Mouse (Mus musculus) retina, postnatal 7 days (tissue): ENCODE measurements around the gene Synrg.
A peak's percentile ranks its signal among the peaks of the same experiment; 100 is the strongest.

Experiments used
- DNase-seq: peaks from one replicate; pipeline ENCODE4 v3.0.0-alpha.2; 2012; ENCODE audit warnings: low read depth, low spot score

Gene Synrg

DNA sequence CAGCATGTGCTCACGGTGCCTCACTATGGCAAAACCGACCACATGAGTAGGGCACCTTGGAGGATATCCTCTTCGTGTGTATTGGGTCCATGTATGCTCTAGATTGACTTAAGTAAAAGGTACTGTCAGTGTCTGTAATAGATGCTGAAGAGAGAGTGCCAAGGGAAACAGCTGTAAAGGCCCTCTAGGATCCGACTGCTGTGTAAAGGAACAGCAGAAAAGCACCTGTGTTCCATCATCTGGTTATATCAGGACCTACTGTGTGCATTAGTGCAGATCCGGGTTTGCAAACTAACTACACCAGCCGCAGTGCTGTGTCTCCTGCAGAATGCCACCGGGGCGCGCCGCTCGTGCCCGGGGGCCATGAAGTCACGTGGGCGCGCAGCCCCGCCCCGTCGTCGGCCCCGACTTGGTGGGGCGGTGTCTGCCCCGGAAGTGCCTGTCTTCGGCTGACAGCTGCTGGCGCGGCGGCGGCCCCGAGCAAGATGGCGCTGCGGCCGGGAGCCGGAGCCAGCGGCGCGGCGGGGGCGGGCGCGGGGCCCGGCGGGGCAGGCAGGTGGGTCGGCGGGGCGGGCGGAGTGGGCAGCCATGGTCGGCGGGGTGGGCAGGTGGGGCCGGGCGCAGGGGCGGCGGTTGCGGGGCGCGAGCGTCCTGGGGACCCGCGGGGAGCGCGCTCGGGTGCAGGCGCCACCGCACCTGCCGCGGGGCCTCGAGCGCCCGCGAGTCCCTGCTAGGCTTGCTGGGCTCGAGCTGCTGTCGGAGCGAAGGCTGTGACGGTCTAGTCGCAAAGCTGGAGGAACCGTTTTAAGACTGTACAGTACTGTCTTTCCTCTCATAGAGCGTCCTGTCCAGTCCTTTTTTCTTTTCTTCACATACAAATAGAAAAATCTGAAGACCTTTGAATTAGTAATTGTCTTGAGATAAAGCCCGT is at the start of gene Synrg:
Synrg (plus strand) TSS at position 438 of the 931 bp plus-strand sequence.
- DNase-seq: peak; percentile 76

DNA sequence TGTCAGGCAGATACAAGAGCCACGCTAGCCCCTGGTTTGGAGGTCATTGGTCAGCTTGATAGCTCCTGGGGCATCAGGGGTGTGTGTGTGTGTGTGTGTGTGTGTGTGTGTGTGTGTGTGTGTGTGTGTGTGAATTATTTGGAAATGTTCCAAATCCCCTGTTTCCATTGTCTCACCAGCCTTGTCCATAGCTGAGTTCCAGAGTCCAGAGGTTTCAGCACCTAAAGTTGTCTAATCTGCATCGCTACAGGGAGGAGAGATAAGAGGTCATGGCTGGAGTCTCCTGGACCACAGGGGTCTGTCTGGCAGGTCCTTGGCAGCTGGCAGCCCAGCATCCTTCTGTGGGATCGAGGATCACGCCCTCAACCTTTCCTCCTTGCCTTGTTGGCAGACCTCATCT is 49.7 kb upstream of the Synrg start:
- no peak for DNase-seq

DNA sequence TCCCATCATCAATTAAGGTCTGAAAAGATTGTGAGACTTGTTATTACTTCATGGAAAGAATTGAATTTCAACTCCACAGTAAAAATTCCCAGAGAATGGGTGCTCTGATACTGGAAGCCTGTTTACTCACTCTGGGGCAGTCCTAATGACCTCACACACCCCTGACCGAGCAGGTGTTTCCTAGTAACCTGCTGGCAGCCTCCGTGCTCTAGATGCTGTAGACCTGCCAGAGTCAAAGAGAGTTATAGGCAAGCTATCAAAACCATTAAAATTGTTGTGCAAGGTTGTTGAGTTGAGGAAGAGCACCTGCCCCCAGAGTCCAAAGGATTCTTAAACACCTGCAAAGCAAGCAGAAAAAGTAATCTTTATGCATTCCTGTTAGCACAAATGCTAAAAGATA is 41.6 kb upstream of the Synrg start:
- DNase-seq: no peak

DNA sequence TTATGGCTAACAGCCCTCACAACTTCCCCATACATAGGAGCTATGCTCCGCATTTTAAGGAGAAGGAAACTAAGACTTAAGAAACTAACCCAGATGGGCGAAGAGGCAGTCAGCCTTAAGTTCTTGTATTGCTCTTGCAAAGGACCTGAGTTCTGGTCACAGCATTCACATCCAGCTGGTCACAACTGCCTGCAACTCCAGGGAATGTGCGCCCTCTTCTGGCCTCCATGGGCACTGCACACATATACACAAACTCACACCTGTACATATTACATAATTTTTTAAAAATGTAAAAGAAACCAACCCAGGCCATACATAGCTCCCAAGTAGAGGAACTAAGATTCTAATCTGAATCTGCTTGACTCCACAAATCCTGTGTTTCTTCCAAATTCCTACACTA is 37.1 kb upstream of the Synrg start:
- DNase-seq: no peak

DNA sequence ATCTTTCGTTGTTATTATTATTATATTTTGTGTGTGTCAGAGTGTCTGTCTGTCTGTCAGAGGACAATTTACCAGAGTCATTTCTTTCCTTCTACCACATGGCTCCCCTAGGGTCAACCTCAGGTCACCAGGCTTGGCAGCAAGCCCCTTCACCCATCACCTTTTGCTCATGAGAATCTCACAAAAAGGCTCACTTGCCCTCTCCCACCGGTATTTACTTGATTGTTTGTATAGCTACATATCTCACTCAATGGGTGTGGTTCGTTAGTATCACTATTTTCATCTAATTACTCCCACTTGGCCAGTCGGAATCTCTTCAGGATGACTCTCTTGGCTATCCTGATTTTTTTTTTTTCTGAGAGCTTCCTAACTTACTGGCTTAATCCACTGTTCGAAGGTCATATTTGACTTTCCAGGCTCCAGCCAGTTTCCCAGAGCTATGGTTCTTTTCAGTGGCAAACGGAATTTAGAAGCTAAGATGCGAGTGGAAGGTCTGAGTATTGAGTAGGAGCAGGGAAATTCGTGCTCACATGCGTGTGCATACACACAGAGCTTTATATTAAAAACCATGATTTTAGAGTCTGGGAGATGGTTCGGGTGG is 31.6 kb upstream of the Synrg start:
- DNase-seq: no peak

DNA sequence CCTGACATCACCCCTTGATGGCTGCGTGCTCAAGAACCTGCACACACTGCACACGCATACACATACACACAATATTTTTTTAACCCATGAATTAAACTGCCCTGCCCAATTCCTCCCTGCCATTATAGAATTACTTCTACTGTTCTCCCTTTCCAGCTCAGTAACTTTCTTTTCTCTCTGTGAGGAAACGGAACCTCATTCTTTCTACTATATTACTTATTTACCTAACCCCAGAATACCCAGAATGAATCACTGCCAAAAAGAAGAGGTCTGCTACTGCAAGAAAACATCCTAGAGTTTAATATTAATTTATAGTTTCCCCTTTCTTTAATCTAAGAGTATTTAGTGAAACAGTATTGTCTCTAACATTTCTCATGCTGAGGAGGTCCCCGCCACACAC is 30.9 kb upstream of the Synrg start:
- no peak for DNase-seq

DNA sequence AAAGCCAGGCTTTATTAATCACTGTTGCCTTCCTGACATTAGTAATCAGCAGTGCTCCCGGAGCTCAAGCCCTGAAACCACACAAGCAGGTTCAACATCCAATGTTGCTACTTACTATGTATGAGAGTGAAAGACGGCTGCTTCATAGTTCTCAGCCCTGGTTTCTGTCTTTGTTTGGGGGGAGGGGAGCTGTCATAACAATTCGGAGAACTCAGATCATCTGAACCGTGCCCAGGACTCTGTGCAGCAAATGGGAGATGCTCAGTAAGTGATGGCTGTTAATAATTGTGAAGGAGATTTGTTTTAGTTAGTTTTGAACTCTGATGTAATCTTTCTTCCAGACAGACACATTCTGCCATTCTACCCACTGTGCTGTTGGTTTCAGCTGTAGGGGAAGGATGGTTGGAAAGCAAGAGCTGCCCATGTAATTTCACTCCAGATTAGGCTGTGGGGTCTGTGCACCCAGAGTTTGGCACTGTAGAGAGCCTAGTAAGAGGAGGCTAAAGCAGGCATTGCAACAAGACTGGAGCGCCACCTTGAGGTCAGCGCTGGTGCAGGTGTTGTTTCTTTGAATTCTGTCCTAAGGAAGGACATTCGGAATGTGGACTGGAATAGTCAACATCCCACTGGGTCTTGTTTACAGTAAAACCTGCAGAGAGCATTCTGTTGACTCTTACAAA is 28.1 kb upstream of the Synrg start:
- DNase-seq: peak; percentile 53

DNA sequence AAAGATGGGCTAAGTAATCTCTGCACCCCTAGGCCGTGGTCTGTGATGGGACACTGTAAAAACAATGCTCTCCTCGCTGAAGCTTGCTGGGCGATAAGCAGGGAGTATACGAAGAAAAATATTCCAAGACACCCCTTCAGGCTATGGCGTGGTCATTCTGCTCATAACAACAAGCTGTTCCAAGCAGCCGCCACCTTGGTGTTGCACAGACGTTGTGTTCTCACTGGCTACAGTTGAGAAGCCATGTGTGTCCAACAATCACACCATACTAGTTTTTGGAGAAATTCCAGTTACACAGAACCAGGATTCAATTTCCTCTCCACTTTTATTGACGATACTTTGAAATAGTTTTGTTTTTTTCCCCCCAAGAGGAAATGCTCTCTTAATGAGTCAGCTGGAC is 25.7 kb upstream of the Synrg start:
- DNase-seq: no peak

DNA sequence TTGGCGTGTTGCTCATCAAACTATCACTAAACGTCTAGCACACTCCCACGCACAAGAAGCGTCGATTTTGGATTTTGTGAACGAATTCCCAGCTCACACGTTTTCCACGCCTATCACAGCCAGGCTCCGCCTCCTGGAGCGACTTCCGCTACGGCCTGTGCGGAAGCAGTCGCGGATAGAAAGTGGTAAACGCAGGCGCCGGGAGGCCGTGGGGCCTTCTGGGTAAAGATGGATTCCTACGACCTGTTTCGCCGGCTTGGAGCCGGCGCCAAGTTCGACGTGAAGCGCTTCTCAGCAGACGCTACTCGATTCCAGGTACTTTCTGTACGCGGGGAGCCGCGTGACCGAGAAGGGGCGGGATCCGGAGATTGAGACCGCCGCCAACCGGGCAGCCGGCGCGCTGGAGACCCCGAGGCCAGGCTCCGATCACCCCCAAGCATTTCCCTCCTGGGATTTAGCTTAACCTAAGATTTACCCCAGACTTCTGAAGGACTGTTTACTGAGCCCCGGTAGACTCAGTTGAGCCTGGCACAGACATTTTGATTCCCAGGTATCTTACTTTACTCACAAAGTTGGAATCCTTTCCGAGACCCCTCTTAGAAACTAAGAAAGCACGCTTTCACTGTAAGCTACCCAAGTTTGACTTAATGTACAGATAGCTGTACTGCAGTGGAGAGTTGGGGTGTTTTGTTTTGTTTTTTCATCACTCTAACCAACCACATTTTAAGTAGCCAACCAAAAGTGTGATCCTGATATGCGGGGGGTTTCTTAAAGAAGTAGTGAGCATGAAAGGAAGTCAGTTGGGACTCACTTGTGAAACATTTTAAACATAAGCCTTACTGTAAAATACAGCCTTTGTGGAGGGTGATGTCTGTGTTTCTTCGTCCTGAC is 22.0 kb upstream of the Synrg start, which contains the start of gene Ddx52:
Ddx52 (plus strand) TSS at position 113 of the 891 bp plus-strand sequence.
- peak; percentile 80 for DNase-seq

DNA sequence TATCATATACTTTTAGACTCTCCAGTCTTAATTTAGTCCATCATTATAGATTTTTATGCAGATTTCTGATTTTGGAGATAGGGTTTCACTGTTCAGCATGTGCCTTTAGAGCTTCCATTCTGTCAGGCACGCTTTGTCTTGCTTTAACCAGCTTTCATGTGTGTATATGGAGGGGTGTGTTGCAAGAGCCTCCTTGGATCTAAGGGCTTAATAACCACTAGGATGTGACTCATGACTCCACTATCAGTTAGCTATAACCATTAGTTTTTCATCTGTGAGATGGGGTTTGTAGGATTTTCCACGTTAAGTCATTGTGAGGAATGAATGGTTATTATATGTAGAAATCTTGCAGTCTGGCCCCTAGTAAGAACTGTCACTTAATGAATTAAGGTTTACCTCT is 7.4 kb upstream of the Synrg start:
- DNase-seq: no peak

DNA sequence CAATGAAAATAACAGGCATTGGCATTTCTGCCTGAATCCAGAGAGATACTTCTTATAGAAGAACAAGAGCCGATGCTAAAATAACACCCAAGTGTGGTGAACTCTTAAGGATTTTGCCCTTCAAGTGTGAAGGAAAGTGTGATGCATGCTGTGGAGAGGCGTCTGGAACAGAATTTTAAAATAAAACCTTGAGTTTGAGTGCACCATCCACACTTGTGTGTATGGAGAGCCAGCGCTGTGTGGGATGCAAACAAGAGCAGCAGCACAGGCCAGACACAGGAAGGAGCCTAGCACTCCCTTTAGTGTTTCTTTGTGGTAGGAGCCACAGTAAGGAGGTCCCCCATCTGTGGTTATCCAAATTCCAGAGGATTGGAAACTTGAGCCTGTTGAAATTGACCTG is 2.2 kb upstream of the Synrg start:
- no peak for DNase-seq

DNA sequence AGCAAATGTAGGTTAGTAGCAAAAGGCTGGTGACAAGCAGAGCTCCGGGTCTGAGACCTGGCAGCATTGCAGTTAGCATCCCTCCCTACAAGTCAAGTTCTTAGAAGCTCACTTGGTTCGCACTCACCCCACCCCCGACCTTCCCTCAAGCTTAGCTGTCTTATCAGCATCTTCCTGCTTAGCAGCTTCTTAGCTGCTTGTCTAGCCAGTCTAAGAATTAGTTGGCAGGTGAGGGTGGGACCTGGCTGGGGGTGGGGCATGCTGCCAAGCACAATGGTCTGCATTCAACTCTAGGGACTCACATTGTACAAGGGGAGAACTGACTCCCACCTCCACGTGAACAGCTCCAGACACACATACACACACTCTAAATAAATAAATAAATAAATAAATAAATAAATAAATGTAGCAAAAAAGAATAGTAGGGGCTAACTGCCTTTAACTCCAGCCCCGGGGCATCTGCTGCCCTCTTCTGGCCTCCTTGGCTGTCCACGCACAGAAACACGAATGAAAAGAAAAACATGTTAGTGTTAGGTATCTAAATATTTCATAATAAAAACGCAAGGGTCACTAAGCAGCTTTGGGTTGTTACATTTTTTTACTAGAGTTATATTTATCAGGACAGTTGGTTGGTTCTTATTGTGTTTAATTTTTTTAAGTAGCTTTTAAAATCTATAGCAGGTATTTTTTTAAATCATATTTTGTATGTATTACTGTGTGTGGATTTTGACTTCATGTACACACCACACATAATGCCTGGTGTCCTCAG is 3.4 kb downstream of the Synrg start:
- DNase-seq: peak; percentile 54

DNA sequence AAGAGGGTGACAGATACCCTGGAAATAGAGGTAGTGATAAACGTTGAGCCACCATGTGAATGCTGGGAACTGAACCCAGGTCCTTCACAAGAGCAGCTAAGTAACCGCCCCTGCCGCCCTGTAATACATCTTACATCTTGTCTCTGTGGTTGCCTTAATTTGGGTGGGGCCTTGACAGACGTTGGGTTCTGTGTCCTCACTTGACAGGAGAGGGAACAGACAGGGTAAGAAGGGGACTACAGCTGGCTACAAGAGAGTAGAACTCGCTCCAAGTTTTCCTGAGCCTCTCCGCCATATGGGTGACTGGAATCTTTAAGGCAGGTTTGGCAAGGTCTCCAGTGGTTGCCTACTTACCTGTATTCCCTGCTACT is 4.0 kb downstream of the Synrg start:
- DNase-seq: no peak

DNA sequence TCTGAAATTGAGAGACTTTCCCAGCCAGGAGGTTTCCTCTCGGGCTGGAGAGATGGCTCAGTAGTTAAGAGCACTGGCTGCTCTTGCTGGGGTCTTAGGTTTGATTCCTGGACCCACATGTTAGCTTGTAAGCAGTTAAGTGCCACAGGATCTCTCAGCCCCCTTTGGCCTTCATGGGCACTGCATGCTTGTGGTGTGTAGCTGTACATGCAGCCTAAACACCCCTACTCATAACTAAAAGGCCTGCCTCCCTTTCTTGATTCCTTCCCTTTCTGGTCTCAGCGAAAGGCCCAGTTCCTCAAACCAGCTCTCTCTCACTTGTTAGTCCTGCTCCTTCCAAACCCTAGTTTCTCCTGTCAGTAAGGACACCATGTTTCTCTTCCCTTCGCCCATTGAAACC is 4.8 kb downstream of the Synrg start:
- DNase-seq: no peak

DNA sequence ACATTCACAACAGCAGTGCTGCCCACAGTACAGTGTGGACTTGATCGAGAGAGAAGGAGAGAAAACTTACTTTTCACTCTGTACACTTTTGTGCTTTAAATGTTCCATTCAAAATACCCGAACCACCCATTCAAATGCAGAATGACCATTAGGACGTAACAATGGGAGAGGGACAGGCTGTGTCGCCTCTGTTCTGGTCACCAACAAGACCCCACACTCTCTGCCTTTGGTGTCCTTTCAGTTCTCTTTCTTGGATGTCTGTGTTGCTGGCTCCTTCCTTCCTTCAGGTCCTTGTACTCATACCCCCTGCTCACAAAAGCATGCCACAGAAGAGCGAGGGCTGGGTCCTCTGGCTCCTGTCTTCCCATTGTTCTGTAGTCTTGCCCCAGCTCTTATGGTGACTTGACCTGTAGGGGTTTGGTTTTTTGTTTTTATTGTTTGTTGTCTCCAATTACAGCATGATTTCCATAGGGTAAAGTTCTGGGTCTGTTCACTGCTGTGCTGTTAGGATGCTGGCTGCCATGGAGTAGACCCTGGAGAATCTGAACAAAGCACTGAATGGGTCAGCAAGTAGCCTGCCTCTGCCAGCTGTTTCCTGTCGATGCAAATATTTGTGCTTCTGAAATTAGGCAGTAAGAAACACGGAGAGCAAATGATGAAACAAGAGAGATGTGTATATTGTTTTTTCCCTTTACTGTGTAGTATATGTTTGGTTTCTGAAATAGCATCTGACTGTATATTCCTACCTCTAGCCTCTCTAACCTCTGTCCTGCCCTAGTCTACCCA is 10.5 kb downstream of the Synrg start:
- no peak for DNase-seq

DNA sequence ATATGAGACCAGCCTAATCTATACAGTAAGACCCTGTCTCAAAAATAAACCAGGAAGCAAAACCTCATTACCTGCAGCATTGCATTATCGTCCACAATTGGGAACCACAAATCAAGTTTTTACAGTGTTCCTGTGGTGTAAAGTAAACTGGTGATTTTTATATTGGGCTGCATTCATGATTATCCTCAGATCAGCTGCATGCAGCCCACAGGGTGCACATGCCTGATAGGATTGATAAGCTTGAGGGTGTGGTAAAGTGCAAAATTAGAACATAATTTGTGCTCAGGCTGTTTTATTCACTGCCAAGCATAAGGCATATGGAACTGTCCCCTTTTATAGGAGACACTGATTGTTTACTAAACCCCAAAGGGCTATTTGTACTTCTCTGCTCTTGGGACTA is 11.3 kb downstream of the Synrg start:
- no peak for DNase-seq

DNA sequence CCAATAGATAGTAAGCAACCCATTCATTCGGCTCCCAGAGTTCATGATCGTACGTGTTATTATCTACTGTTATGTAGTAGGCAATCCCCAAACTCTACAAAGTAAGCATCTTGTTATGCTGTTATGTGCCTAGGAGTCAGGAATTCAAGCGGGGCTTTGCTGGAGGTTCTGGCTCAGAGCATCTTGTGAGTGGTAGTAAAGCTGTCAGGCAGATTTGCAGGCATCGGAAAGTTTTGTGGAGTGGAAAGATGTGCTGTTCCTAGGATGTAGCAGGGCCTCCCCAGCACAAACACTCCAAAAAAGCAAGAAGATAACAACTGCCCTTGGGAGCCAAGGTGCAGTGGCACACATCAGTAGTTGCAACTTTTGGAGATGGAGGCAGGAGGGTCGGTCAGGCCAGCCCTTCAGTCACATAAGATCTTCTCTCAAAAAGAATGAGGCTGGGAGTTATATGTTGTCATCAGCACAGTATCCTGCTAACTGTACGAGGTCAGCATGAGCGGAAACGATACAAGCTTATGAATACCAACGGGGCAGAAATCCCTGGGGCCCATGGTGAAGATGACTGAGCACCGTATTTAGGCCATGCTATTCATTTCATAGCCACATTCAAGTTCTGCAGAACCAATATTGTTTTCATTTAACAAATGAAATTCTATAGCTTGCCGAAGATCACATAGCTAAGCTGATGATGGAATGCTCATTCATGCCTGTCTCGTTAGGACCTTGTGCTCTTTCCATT is 12.2 kb downstream of the Synrg start:
- no peak for DNase-seq

DNA sequence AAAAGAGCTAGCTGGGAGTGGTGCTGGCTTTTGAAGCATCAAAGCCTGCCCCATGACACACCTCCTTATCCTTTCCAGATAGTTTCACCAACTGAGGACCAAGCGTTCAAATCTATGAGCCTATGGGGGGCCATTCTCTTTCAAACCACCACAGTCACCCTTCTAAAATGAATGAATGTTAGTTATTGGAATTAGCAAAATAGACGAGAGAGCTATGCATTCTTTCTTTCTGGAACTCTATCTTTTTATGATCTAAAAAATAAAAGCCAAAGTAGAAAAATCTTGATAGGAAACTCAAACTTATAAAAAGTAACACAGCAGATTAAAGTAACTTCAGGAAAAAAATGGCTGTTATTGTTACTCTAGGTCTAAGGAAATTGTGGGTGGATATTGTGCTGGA is 13.6 kb downstream of the Synrg start:
- DNase-seq: no peak

DNA sequence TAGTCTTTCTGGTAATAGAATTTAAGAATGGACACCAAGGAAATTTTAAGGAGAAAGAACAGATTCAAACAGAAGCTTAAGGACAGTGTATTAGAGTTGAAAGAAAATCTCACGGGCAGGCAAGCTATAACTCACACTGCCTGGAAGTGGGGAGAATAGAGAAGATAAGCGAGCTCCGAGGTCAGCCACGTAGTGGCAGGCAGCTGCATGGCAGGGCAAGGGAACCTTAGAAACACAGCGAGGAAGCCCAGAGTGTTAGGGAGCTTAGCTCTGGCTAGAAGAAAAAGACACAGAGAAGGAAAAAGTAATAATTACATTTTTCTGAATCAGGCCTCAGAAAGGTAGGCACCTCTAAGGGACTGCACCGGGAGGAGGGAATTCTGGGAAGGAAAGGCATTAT is 15.8 kb downstream of the Synrg start:
- DNase-seq: no peak
